Mouse (Mus musculus): ENCODE measurements around the gene Mamdc4. TPM values are rescaled to one million over a fixed set of nuclear protein-coding genes. Genes with fewer than 3 reads are reported as not detected.
"Not testable (repeated sequence)": the region's sequence is repeated elsewhere in the genome, so short reads cannot be mapped to it uniquely, and the experiment has no call there.

Gene Mamdc4
- total RNA-seq, 2 experiments from 2014 or later = 4.1 to 7.1 TPM

GRCm38 (mm10) chr2:25565741-25566140 lies 8.9 kb downstream of the Mamdc4 start:
- DNase-seq (ENCODE audit: low spot score in 2 of 2) = no peak

GRCm38 (mm10) chr2:25561946-25562345 lies 12.7 kb downstream of the Mamdc4 start:
- DNase-seq (ENCODE audit: low spot score in 2 of 2) = no peak

GRCm38 (mm10) chr2:25560551-25560950 lies 14.1 kb downstream of the Mamdc4 start:
- DNase-seq (ENCODE audit: low spot score in 2 of 2) = no peak

- no peak for DNase-seq (ENCODE audit: low spot score in 2 of 2)
Observed at GRCm38 (mm10) chr2:25558774-25559173, 15.9 kb downstream of the Mamdc4 start.

GRCm38 (mm10) chr2:25557964-25558360 lies 16.7 kb downstream of the Mamdc4 start:
- no peak for DNase-seq (ENCODE audit: low spot score in 2 of 2)

- DNase-seq (ENCODE audit: low spot score in 2 of 2) = peak; percentile 86 to 91
Observed at GRCm38 (mm10) chr2:25557221-25557963, 17.3 kb downstream of the Mamdc4 start, which contains the start of gene Edf1. TSS of gene Edf1 (plus strand) at chr2:25557847.

- DNase-seq (ENCODE audit: low spot score in 2 of 2) = no peak
Observed at GRCm38 (mm10) chr2:25556296-25556695, 18.3 kb downstream of the Mamdc4 start.

GRCm38 (mm10) chr2:25555479-25555878 lies 19.2 kb downstream of the Mamdc4 start:
- DNase-seq (ENCODE audit: low spot score in 2 of 2) = not testable (repeated sequence)

- not testable (repeated sequence) for DNase-seq (ENCODE audit: low spot score in 2 of 2)
Observed at GRCm38 (mm10) chr2:25553171-25553786, 21.4 kb downstream of the Mamdc4 start.

GRCm38 (mm10) chr2:25551186-25551585 lies 23.5 kb downstream of the Mamdc4 start:
- no peak for DNase-seq (ENCODE audit: low spot score in 2 of 2)

GRCm38 (mm10) chr2:25549021-25549991 lies 25.3 kb downstream of the Mamdc4 start:
- DNase-seq (ENCODE audit: low spot score in 2 of 2) = no peak

- DNase-seq (ENCODE audit: low spot score in 2 of 2) = peak; percentile 88 to 94
Observed at GRCm38 (mm10) chr2:25546811-25547491, 27.7 kb downstream of the Mamdc4 start, which contains the start of gene Traf2. TSS of gene Traf2 (minus strand) at chr2:25546940.

- no peak for DNase-seq (ENCODE audit: low spot score in 2 of 2)
Observed at GRCm38 (mm10) chr2:25545996-25546810, 28.4 kb downstream of the Mamdc4 start.

GRCm38 (mm10) chr2:25541644-25542367 lies 32.8 kb downstream of the Mamdc4 start:
- no peak for DNase-seq (ENCODE audit: low spot score in 2 of 2)

- no peak for DNase-seq (ENCODE audit: low spot score in 2 of 2)
Observed at GRCm38 (mm10) chr2:25540541-25540948, 34.1 kb downstream of the Mamdc4 start.

- no peak for DNase-seq (ENCODE audit: low spot score in 2 of 2)
Observed at GRCm38 (mm10) chr2:25536531-25536930, 38.1 kb downstream of the Mamdc4 start.

- no peak for DNase-seq (ENCODE audit: low spot score in 2 of 2)
Observed at GRCm38 (mm10) chr2:25534866-25535182, 39.8 kb downstream of the Mamdc4 start.

GRCm38 (mm10) chr2:25534178-25534865 lies 40.3 kb downstream of the Mamdc4 start:
- DNase-seq (ENCODE audit: low spot score in 2 of 2) = peak; percentile 33 to 43

- no peak for DNase-seq (ENCODE audit: low spot score in 2 of 2)
Observed at GRCm38 (mm10) chr2:25533707-25534106, 40.9 kb downstream of the Mamdc4 start.
